Mouse (Mus musculus): Measurements from ENCODE around the gene Foxn3. TPM values are rescaled to one million over a fixed set of nuclear protein-coding genes. Genes with fewer than 3 reads are reported as not detected.

Foxn3 gene
- polyA plus RNA-seq, 1 experiment from 2014 or later: 14.6 TPM

DNA sequence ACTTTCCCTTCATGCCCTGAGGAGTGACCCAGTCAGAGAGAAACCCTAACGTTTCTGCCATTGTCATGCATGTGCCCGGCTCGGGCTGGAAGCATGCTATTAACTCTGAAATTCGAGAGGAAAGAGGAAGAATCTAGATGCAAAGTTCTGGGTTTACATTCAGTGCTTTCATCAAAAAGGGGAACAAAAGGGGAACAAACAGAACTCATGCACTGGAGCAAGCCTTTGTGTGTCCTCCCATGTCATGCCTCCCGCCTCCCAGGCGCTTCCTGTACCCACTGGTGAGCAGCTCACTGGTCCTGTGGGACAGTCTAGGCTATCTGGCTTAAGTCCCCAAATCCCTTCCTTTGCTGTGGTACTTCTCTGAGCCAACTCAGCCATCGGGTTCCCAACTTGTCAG lies 299.0 kb downstream of the Foxn3 start:
- WGBS (ENCODE audit: missing documents): 15% methylated on average over 7 of the region's 7 CpGs
- Histone ChIP-seq H3K4me3 (ENCODE audit: inconsistent target) (no peak overlapping the region), H3K79me2 (ENCODE audit: inconsistent target) (no peaks in the 10 kb centered on the region), H3K36me3 (ENCODE audit: inconsistent target) (no peaks in the 10 kb centered on the region), H3K27ac (peak overlapping the region; percentile 22)

DNA sequence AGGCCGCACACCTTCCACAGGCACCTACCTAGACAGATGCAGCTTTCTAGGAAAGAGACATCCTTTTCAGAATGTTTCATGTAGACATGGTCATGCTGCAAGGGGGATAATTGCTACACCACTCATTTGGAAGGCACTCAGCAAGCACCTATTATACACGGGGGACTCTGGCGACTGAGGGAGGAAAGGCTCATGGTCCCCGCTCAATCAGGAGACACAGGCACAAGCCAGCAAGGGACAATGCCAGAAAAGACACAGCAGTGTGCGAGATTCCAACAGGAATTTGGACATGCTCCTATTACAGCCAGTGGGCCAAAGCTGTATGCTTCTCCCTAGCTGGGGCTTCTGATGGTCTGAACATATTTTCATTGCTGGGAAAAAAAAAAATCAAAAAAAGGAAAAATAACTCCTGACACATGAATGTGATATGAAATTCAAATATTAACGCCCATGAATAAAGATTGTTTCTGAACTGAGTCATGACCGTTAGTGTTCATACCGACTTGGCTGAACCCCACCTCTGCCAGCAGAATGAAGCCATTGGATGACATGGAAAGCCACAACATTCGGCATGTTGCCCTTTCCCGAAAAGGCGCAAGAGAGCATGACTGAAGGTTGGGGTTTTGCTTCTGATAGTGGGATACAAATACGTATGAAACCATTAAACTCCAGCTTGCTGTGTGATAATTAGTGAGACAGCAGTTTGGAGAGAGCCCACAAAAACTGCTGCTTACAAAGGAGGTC lies 299.6 kb downstream of the Foxn3 start:
- WGBS (ENCODE audit: missing documents): 84% methylated on average over 12 of the region's 12 CpGs
- H3K27ac ChIP-seq: peak overlapping the region; percentile 22

GRCm38 (mm10) chr12:99262840-99263239 lies 300.5 kb downstream of the Foxn3 start:
- Histone ChIP-seq H3K27ac (no peak overlapping the region), H3K79me2 (ENCODE audit: inconsistent target) (no peaks in the 10 kb centered on the region), H3K36me3 (ENCODE audit: inconsistent target) (no peaks in the 10 kb centered on the region), H3K4me3 (ENCODE audit: inconsistent target) (no peak overlapping the region)
- 81% methylated on average over 1 of the region's 1 CpGs for WGBS (ENCODE audit: missing documents)

More for the DNA sequence above, 299.6 kb downstream of the Foxn3 start:
- no peak overlapping the region for H3K4me3 ChIP-seq (ENCODE audit: inconsistent target)
- H3K79me2 ChIP-seq (ENCODE audit: inconsistent target): no peaks in the 10 kb centered on the region
- no peaks in the 10 kb centered on the region for H3K36me3 ChIP-seq (ENCODE audit: inconsistent target)

DNA sequence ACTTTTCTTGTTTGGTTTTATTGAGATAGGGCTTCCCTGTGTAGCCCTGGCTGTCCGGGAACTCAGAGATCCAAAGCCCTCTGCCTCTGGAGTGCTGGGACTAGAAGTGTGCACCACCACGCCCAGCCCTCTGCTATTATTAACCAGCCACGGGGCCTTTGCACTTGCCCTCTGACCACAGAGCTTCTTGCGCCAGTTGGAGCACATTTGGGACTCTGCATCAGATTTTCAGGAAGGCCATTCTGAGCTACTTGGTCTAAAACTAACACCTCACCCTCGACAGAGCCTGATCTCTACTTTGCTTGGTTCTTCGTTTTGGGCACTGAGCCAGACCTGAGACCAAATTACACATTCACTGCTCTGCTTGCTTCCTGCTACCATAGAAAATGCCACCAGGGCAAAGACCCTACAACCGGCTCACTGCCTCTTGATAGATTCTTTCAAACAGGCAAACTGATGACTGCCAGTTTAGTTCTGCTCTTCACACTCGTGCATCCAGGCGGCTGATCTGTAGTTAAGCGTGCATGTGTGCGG lies 301.2 kb downstream of the Foxn3 start:
- WGBS (ENCODE audit: missing documents): 66% methylated on average over 10 of the region's 11 CpGs
- Histone ChIP-seq H3K4me3 (ENCODE audit: inconsistent target) (no peak overlapping the region), H3K27ac (no peak overlapping the region)

DNA sequence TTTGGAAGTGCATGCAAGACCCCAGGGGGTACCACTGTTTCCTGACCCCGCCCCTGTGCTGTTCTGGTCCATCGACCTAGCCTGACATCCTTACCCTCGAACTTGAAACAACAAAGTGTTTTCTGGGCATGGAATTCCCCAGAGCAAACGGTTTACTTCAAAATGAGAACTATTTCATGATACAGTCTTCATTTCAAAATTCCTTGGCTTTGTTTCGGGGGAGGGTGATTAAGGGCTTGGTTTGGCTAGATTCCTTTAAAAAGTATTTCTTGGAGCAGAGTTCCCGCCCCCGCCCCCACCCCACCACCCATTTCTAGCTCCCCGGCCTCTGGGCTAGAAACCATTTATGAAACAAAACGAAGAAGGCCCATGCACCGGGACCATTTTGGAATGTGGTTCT lies 303.2 kb downstream of the Foxn3 start:
- Histone ChIP-seq H3K27ac (no peak overlapping the region), H3K79me2 (ENCODE audit: inconsistent target) (no peaks in the 10 kb centered on the region), H3K4me3 (ENCODE audit: inconsistent target) (no peak overlapping the region), H3K36me3 (ENCODE audit: inconsistent target) (no peaks in the 10 kb centered on the region)
- 91% methylated on average over 8 of the region's 10 CpGs for WGBS (ENCODE audit: missing documents)

More for the DNA sequence above, 301.2 kb downstream of the Foxn3 start:
- H3K36me3 ChIP-seq (ENCODE audit: inconsistent target): no peaks in the 10 kb centered on the region
- no peaks in the 10 kb centered on the region for H3K79me2 ChIP-seq (ENCODE audit: inconsistent target)

DNA sequence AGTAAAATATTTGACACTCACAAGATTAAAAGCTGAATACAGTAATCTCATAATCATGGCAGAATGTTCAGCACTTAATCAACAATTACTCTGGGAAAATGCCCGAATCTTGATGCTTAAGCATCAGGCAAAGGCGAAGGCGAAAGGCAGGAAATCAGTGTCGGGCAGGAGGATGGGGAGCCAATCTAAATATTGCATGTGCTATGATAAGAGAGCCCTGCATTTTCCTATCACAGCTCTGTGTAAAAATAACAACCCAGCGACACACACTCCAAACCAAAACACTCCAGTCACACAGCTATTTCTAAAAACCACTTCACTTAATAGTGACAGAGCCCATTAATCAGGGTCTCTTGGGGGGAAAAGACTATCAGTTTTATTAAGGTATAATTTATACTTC lies 305.8 kb downstream of the Foxn3 start:
- H3K36me3 ChIP-seq (ENCODE audit: inconsistent target): no peaks in the 10 kb centered on the region
- no peak overlapping the region for H3K27ac ChIP-seq
- no peaks in the 10 kb centered on the region for H3K79me2 ChIP-seq (ENCODE audit: inconsistent target)
- 95% methylated on average over 5 of the region's 5 CpGs for WGBS (ENCODE audit: missing documents)
- H3K4me3 ChIP-seq (ENCODE audit: inconsistent target): no peak overlapping the region

DNA sequence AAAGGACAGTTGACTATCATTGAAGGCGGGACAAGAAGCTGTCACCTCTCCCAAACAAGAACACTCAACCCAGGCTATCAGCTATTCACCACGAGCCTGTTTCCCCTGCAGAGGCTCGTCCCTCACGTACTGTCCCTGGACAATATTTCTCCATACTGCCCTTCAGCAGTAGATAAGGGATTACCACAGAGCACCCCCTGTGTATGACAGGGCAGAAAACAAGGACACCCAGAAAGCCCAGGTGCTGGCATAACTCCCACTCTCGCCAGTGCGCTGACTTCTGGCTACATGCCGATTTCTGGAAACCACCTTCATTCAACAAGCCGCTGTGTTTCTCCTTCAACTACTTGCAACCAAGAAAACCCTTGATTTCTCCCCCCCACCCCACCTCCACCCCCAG lies 306.4 kb downstream of the Foxn3 start:
- no peak overlapping the region for H3K27ac ChIP-seq
- WGBS (ENCODE audit: missing documents): 73% methylated on average over 8 of the region's 8 CpGs
- no peaks in the 10 kb centered on the region for H3K79me2 ChIP-seq (ENCODE audit: inconsistent target)
- H3K4me3 ChIP-seq (ENCODE audit: inconsistent target): no peak overlapping the region
- no peaks in the 10 kb centered on the region for H3K36me3 ChIP-seq (ENCODE audit: inconsistent target)

- 93% methylated on average over 5 of the region's 5 CpGs for WGBS (ENCODE audit: missing documents)
- no peaks in the 10 kb centered on the region for H3K79me2 ChIP-seq (ENCODE audit: inconsistent target)
- H3K4me3 ChIP-seq (ENCODE audit: inconsistent target): no peak overlapping the region
- H3K36me3 ChIP-seq (ENCODE audit: inconsistent target): no peaks in the 10 kb centered on the region
- no peak overlapping the region for H3K27ac ChIP-seq
These were observed 306.9 kb downstream of the Foxn3 start for GRCm38 (mm10) chr12:99256463-99256862.

DNA sequence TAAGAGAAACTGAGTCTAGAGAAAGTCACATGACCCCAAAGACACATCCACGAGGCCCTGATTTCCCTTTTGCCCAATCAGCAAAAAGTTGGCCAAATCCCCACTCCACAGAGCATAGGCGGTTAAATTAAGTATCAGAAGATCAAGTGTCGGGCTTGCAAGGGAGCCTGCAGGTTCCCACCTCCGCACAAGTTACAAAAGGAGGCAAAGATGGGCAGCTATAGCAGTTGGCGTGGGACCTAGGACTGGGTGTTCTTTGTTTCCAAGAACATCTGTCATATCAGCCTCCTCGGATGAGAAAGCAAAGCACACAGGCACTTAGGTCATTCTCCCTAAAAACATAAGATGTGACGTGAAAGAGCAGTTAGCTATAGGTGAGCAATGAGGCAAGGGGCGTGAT lies 308.9 kb downstream of the Foxn3 start:
- WGBS (ENCODE audit: missing documents): 95% methylated on average over 8 of the region's 8 CpGs
- no peaks in the 10 kb centered on the region for H3K79me2 ChIP-seq (ENCODE audit: inconsistent target)
- H3K4me3 ChIP-seq (ENCODE audit: inconsistent target): no peak overlapping the region
- H3K27ac ChIP-seq: no peak overlapping the region
- no peaks in the 10 kb centered on the region for H3K36me3 ChIP-seq (ENCODE audit: inconsistent target)

GRCm38 (mm10) chr12:99253562-99253961 lies 309.8 kb downstream of the Foxn3 start:
- Histone ChIP-seq H3K79me2 (ENCODE audit: inconsistent target) (no peaks in the 10 kb centered on the region), H3K27ac (no peak overlapping the region), H3K36me3 (ENCODE audit: inconsistent target) (no peaks in the 10 kb centered on the region), H3K4me3 (ENCODE audit: inconsistent target) (no peak overlapping the region)
- WGBS (ENCODE audit: missing documents): 97% methylated on average over 10 of the region's 10 CpGs

- no peak overlapping the region for H3K4me3 ChIP-seq (ENCODE audit: inconsistent target)
- H3K27ac ChIP-seq: no peak overlapping the region
- no peaks in the 10 kb centered on the region for H3K36me3 ChIP-seq (ENCODE audit: inconsistent target)
- H3K79me2 ChIP-seq (ENCODE audit: inconsistent target): no peaks in the 10 kb centered on the region
- WGBS (ENCODE audit: missing documents): 91% methylated on average over 8 of the region's 8 CpGs
These were observed 314.8 kb downstream of the Foxn3 start for GRCm38 (mm10) chr12:99248606-99249005.

GRCm38 (mm10) chr12:99247939-99248338 lies 315.4 kb downstream of the Foxn3 start:
- Histone ChIP-seq H3K4me3 (ENCODE audit: inconsistent target) (no peak overlapping the region), H3K36me3 (ENCODE audit: inconsistent target) (no peaks in the 10 kb centered on the region), H3K27ac (no peak overlapping the region), H3K79me2 (ENCODE audit: inconsistent target) (no peaks in the 10 kb centered on the region)
- 47% methylated on average over 6 of the region's 6 CpGs for WGBS (ENCODE audit: missing documents)

DNA sequence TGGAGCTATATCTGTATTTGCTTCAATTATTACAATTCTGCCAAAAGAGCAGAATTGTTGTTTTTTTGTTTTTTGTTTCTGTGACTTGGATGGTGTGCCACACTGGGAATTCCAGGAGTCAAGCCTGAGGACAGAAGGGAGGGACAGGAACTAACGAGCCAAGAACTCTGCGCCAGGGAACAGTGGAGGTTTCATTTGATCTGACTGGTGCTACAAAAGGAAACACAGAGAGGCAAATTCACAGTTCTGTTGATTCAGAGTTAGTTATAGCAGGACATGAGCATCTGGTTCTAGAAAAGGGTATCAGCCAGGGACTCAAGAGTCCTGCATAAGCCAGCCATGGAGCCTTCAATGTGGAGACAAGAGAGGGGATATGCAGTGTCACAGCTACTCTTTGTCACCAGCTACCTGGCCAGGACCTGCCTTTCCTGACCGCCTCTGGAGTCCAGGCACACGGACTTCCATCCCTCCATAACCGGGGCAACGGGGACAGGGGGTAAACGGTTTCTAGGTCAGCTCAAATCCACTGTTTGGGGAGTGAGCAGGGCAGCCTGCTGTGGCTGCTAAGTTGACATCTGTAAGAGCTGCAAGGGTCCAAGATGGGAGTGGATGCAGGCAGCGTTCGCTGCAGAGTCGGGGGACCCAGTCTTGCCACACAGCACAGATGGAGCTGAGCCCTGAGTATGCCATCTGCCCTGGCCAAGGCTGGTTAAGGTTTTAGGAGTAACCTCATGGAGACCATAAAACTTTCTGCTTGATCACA lies 316.2 kb downstream of the Foxn3 start:
- no peak overlapping the region for H3K4me3 ChIP-seq (ENCODE audit: inconsistent target)
- no peaks in the 10 kb centered on the region for H3K36me3 ChIP-seq (ENCODE audit: inconsistent target)
- WGBS (ENCODE audit: missing documents): 85% methylated on average over 10 of the region's 10 CpGs
- H3K79me2 ChIP-seq (ENCODE audit: inconsistent target): no peaks in the 10 kb centered on the region
- no peak overlapping the region for H3K27ac ChIP-seq

GRCm38 (mm10) chr12:99244673-99245072 lies 318.7 kb downstream of the Foxn3 start:
- H3K4me3 ChIP-seq (ENCODE audit: inconsistent target): no peak overlapping the region
- H3K79me2 ChIP-seq (ENCODE audit: inconsistent target): no peaks in the 10 kb centered on the region
- 91% methylated on average over 9 of the region's 9 CpGs for WGBS (ENCODE audit: missing documents)
- no peaks in the 10 kb centered on the region for H3K36me3 ChIP-seq (ENCODE audit: inconsistent target)
- no peak overlapping the region for H3K27ac ChIP-seq

- Histone ChIP-seq H3K27ac (no peak overlapping the region), H3K79me2 (ENCODE audit: inconsistent target) (no peaks in the 10 kb centered on the region), H3K4me3 (ENCODE audit: inconsistent target) (no peak overlapping the region), H3K36me3 (ENCODE audit: inconsistent target) (no peaks in the 10 kb centered on the region)
- WGBS (ENCODE audit: missing documents): 88% methylated on average over 6 of the region's 6 CpGs
These were observed 319.1 kb downstream of the Foxn3 start for GRCm38 (mm10) chr12:99244264-99244663.

All from macrophage (primary cell).